Mouse (Mus musculus) hindbrain, embryonic 11.5 days (tissue): Measurements from ENCODE around the gene Capn12. TPM values are rescaled to one million over a fixed set of nuclear protein-coding genes. Genes with fewer than 3 reads are reported as not detected.

Experiments
- ATAC-seq: fragments of 200-750 bp; cut with Nextera tagmentation; 2 replicates; pipeline ENCODE4 v1.8.0; 2017; ENCODE audit warnings: mild to moderate bottlenecking, moderate TSS enrichment, moderate library complexity; ENCODE audit not compliant: low FRiP score
- DNase-seq: peaks from one replicate; pipeline ENCODE4 v3.0.0-alpha.2; 2015; ENCODE audit warnings: low spot score
- H3K27ac ChIP-seq: fragments of 300-500 bp; sonication (generic); 2 replicates; pipeline ENCODE4 v1.5.1; 2014; ENCODE audit warnings: mild to moderate bottlenecking, low read depth, low read length
- H3K27me3 ChIP-seq: fragments of 300-500 bp; sonication (generic); 2 replicates; pipeline ENCODE4 v1.6.1; 2014; ENCODE audit warnings: mild to moderate bottlenecking, low read length, moderate library complexity, mixed read lengths; ENCODE audit not compliant: control insufficient read depth, insufficient read depth
- H3K36me3 ChIP-seq: fragments of 300-500 bp; sonication (generic); 2 replicates; pipeline ENCODE4 v1.6.1; 2014; ENCODE audit warnings: mild to moderate bottlenecking, low read length, moderate library complexity, mixed read lengths; ENCODE audit not compliant: control insufficient read depth, insufficient read depth
- H3K4me1 ChIP-seq: fragments of 300-500 bp; sonication (generic); replicated peaks from 2 replicates; pipeline ENCODE4 v1.6.1; 2014; ENCODE audit warnings: low read length, mixed read lengths; ENCODE audit not compliant: control insufficient read depth, insufficient read depth
- H3K4me2 ChIP-seq: fragments of 300-500 bp; sonication (generic); replicated peaks from 2 replicates; pipeline ENCODE4 v1.6.1; 2014; ENCODE audit warnings: mild to moderate bottlenecking, low read depth, low read length
- H3K4me3 ChIP-seq: fragments of 300-500 bp; sonication (generic); 2 replicates; pipeline ENCODE4 v1.5.1; 2014; ENCODE audit warnings: low read depth, low read length
- H3K9ac ChIP-seq: fragments of 300-500 bp; sonication (generic); 2 replicates; pipeline ENCODE4 v1.6.1; 2014; ENCODE audit warnings: low read depth, low read length
- H3K9me3 ChIP-seq: fragments of 300-500 bp; sonication (generic); 2 replicates; pipeline ENCODE4 v1.6.1; 2016; ENCODE audit warnings: low read length; ENCODE audit not compliant: control insufficient read depth
- WGBS: fragments of 180-500 bp; shearing (Covaris S2); extraction: QIAGEN DNeasy Blood & Tissue Kit; methylation state at CpG from one replicate; pipeline ENCODE4 v1.1.7; 2014; 5-methylcytosine and 5-hydroxymethylcytosine counted together
- polyA plus RNA-seq: library from polyadenylated mRNA; unstranded; fragments of >200 nt; fragmentation: Nextera tagmentation; extraction: Ambion mirVana; gene quantifications from 2 replicates; pipeline ENCODE4 v1.2.1, GENCODE M21; 2014

The Capn12 gene
- polyA plus RNA-seq, 1 experiment from 2014 or later, result 0.29 TPM

- DNase-seq (no peak), ATAC-seq (no peak)
- H3K4me1 ChIP-seq, result no peaks in the 10 kb centered on the region
- H3K27me3 ChIP-seq, result no peaks in the 10 kb centered on the region
- H3K27ac ChIP-seq, result no peak overlapping the region
- H3K36me3 ChIP-seq, result no peaks in the 10 kb centered on the region
- no peaks in the 10 kb centered on the region for H3K9me3 ChIP-seq
- H3K4me3 ChIP-seq, result no peak overlapping the region
- no peak overlapping the region for H3K9ac ChIP-seq
- WGBS, result 63% methylated on average over 5 of the region's 5 CpGs
- H3K4me2 ChIP-seq, result no peak overlapping the region
Observed at GRCm38 (mm10) chr7:28930320-28931031, 49.3 kb downstream of the Capn12 start.

- H3K4me3 ChIP-seq, result no peak overlapping the region
- H3K9ac ChIP-seq, result no peak overlapping the region
- H3K4me1 ChIP-seq, result no peaks in the 10 kb centered on the region
- ATAC-seq (no peak), DNase-seq (no peak)
- H3K27ac ChIP-seq, result no peak overlapping the region
- no peaks in the 10 kb centered on the region for H3K27me3 ChIP-seq
- WGBS, result 90% methylated on average over 7 of the region's 7 CpGs
- H3K4me2 ChIP-seq, result no peak overlapping the region
- H3K9me3 ChIP-seq, result no peaks in the 10 kb centered on the region
- no peaks in the 10 kb centered on the region for H3K36me3 ChIP-seq
Observed at GRCm38 (mm10) chr7:28931032-28931694, 49.9 kb downstream of the Capn12 start.

GRCm38 (mm10) chr7:28931695-28932039 is 50.4 kb downstream of the Capn12 start:
- H3K27me3 ChIP-seq, result no peaks in the 10 kb centered on the region
- no peak overlapping the region for H3K9ac ChIP-seq
- no peak overlapping the region for H3K27ac ChIP-seq
- no peak overlapping the region for H3K4me2 ChIP-seq
- no peak for DNase-seq
- no peaks in the 10 kb centered on the region for H3K4me1 ChIP-seq
- 88% methylated on average over 4 of the region's 4 CpGs for WGBS
- H3K36me3 ChIP-seq, result no peaks in the 10 kb centered on the region
- H3K4me3 ChIP-seq, result no peak overlapping the region
- no peak for ATAC-seq
- no peaks in the 10 kb centered on the region for H3K9me3 ChIP-seq

GRCm38 (mm10) chr7:28932421-28933041 is 51.3 kb downstream of the Capn12 start:
- ATAC-seq, result no peak
- H3K36me3 ChIP-seq, result no peaks in the 10 kb centered on the region

GRCm38 (mm10) chr7:28933825-28934224 is 52.6 kb downstream of the Capn12 start:
- no peak overlapping the region for H3K4me2 ChIP-seq
- H3K4me1 ChIP-seq, result no peaks in the 10 kb centered on the region
- ATAC-seq (no peak), DNase-seq (no peak)
- H3K36me3 ChIP-seq, result no peaks in the 10 kb centered on the region
- H3K4me3 ChIP-seq, result no peak overlapping the region
- WGBS, result 92% methylated on average over 2 of the region's 2 CpGs
- H3K9me3 ChIP-seq, result no peaks in the 10 kb centered on the region
- no peaks in the 10 kb centered on the region for H3K27me3 ChIP-seq
- no peak overlapping the region for H3K27ac ChIP-seq
- H3K9ac ChIP-seq, result no peak overlapping the region

More at GRCm38 (mm10) chr7:28932421-28933041, 51.3 kb downstream of the Capn12 start:
- WGBS, result 79% methylated on average over 6 of the region's 6 CpGs
- Histone ChIP-seq H3K27me3 (no peaks in the 10 kb centered on the region), H3K27ac (no peak overlapping the region), H3K9me3 (no peaks in the 10 kb centered on the region), H3K9ac (no peak overlapping the region), H3K4me1 (no peaks in the 10 kb centered on the region), H3K4me3 (no peak overlapping the region), H3K4me2 (no peak overlapping the region)
- DNase-seq, result no peak

GRCm38 (mm10) chr7:28936787-28937186 is 55.6 kb downstream of the Capn12 start:
- WGBS, result 67% methylated on average over 4 of the region's 4 CpGs
- H3K36me3 ChIP-seq, result no peaks in the 10 kb centered on the region
- no peak for ATAC-seq
- no peaks in the 10 kb centered on the region for H3K9me3 ChIP-seq
- no peaks in the 10 kb centered on the region for H3K27me3 ChIP-seq
- no peaks in the 10 kb centered on the region for H3K4me1 ChIP-seq
- no peak overlapping the region for H3K9ac ChIP-seq
- no peak overlapping the region for H3K4me2 ChIP-seq
- peak overlapping the region; percentile 36; the same call in 1 of the 2 replicates for H3K27ac ChIP-seq
- DNase-seq, result no peak
- no peak overlapping the region for H3K4me3 ChIP-seq

- H3K27ac ChIP-seq, result no peak overlapping the region
- H3K4me1 ChIP-seq, result no peaks in the 10 kb centered on the region
- WGBS, result 62% methylated on average over 4 of the region's 4 CpGs
Observed at GRCm38 (mm10) chr7:28938654-28939053, 57.4 kb downstream of the Capn12 start.

GRCm38 (mm10) chr7:28939418-28940183 is 58.4 kb downstream of the Capn12 start:
- no peak overlapping the region for H3K27ac ChIP-seq
- DNase-seq, result no peak
- H3K36me3 ChIP-seq, result no peaks in the 10 kb centered on the region
- H3K4me1 ChIP-seq, result no peaks in the 10 kb centered on the region
- no peak overlapping the region for H3K9ac ChIP-seq
- no peak overlapping the region for H3K4me3 ChIP-seq
- H3K27me3 ChIP-seq, result no peaks in the 10 kb centered on the region
- H3K9me3 ChIP-seq, result no peaks in the 10 kb centered on the region
- no peak for ATAC-seq
- WGBS, result 92% methylated on average over 7 of the region's 7 CpGs
- H3K4me2 ChIP-seq, result no peak overlapping the region

More at GRCm38 (mm10) chr7:28938654-28939053, 57.4 kb downstream of the Capn12 start:
- no peak for DNase-seq
- Histone ChIP-seq H3K4me3 (no peak overlapping the region), H3K4me2 (no peak overlapping the region), H3K9ac (no peak overlapping the region), H3K36me3 (no peaks in the 10 kb centered on the region), H3K27me3 (no peaks in the 10 kb centered on the region), H3K9me3 (no peaks in the 10 kb centered on the region)
- ATAC-seq, result no peak
